Mouse (Mus musculus) intestine, postnatal 0 days (tissue): ENCODE results near the gene Cxcr5. TPM values are rescaled to one million over a fixed set of nuclear protein-coding genes. Genes with fewer than 3 reads are reported as not detected.
"Not testable (repeated sequence)": the region's sequence is repeated elsewhere in the genome, so short reads cannot be mapped to it uniquely, and the experiment has no call there.

ENCODE experiments used
- ATAC-seq: fragments of 200-750 bp; cut with Nextera tagmentation; 2 replicates; pipeline ENCODE4 v1.8.0; 2017; ENCODE audit warnings: mild to moderate bottlenecking, moderate TSS enrichment, moderate library complexity
- H3K27ac ChIP-seq: fragments of 300-500 bp; sonication (generic); 2 replicates; pipeline ENCODE4 v1.5.1; 2014; ENCODE audit warnings: mild to moderate bottlenecking, low read depth, low read length, moderate library complexity
- H3K27me3 ChIP-seq: fragments of 300-500 bp; sonication (generic); replicated peaks from 2 replicates; pipeline ENCODE4 v1.6.1; 2014; ENCODE audit warnings: low read length, mixed read lengths; ENCODE audit not compliant: control insufficient read depth, insufficient read depth
- H3K36me3 ChIP-seq: fragments of 300-500 bp; sonication (generic); 2 replicates; pipeline ENCODE4 v1.6.1; 2014; ENCODE audit warnings: mild to moderate bottlenecking, moderate library complexity; ENCODE audit not compliant: control insufficient read depth, insufficient read depth
- H3K4me1 ChIP-seq: fragments of 300-500 bp; sonication (generic); replicated peaks from 2 replicates; pipeline ENCODE4 v1.6.1; 2014; ENCODE audit warnings: antibody characterized with exemption, low read length, mixed read lengths; ENCODE audit not compliant: control insufficient read depth, insufficient read depth
- H3K4me2 ChIP-seq: fragments of 300-500 bp; sonication (generic); replicated peaks from 2 replicates; pipeline ENCODE4 v1.6.1; 2014; ENCODE audit warnings: low read depth, mild to moderate bottlenecking, moderate library complexity
- H3K4me3 ChIP-seq: fragments of 300-500 bp; sonication (generic); 2 replicates; pipeline ENCODE4 v1.5.1; 2014; ENCODE audit warnings: low read depth, low read length
- H3K9ac ChIP-seq: fragments of 300-500 bp; sonication (generic); 2 replicates; pipeline ENCODE4 v1.6.1; 2014; ENCODE audit warnings: mild to moderate bottlenecking, low read depth, low read length
- H3K9me3 ChIP-seq: fragments of 300-500 bp; sonication (generic); 2 replicates; pipeline ENCODE4 v1.6.1; 2016; ENCODE audit warnings: mixed run types; ENCODE audit not compliant: control insufficient read depth
- CTCF ChIP-seq: sonication (generic); IDR thresholded peaks from 2 replicates; pipeline ENCODE4 v1.5.1; 2016; ENCODE audit warnings: low read depth, mild to moderate bottlenecking, control low read depth, antibody characterized with exemption, moderate library complexity
- WGBS: fragments of 180-500 bp; shearing (Covaris S2); extraction: QIAGEN DNeasy Blood & Tissue Kit; methylation state at CpG from one replicate; pipeline ENCODE4 v1.1.7; 2014; 5-methylcytosine and 5-hydroxymethylcytosine counted together
- polyA plus RNA-seq: library from polyadenylated mRNA; unstranded; fragments of >200 nt; fragmentation: Nextera tagmentation; extraction: Ambion mirVana; gene quantifications from 2 replicates; pipeline ENCODE4 v1.2.1, GENCODE M21; 2015

Cxcr5 gene
- polyA plus RNA-seq, 1 experiment from 2014 or later: 0.25 TPM

DNA sequence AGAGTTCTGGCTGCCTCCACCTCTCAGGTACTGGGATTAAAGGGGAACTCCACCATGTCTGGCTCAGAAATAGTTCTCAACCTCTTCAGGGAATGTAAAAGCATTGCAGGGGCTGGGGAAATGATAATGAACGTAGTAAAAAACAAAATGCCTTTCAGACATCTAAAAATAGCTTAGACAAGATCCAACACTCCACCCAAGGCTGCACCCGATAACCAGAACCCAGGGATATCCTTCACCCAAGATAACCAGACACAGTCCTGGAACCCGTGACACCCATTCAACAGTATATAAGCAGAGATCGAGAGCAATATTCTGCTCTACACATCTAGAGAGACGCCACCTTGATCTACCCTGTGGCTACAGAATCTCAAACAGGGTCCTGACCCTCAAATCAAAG, 18.4 kb upstream of the Cxcr5 start:
- Histone ChIP-seq H3K27ac (no peak overlapping the region), H3K9ac (no peak overlapping the region), H3K4me3 (no peak overlapping the region), H3K4me2 (no peak overlapping the region), H3K36me3 (no peaks in the 10 kb centered on the region), H3K27me3 (no peaks in the 10 kb centered on the region), H3K4me1 (0 out of 2 replicates have a peak, but pooled peaks cover 5% of the 10 kb centered on the region), H3K9me3 (peaks cover 4% of the 10 kb centered on the region; the same call in 1 of the 2 replicates)
- no peak for TF ChIP-seq CTCF
- WGBS: 86% methylated on average over 5 of the region's 5 CpGs
- ATAC-seq: no peak

DNA sequence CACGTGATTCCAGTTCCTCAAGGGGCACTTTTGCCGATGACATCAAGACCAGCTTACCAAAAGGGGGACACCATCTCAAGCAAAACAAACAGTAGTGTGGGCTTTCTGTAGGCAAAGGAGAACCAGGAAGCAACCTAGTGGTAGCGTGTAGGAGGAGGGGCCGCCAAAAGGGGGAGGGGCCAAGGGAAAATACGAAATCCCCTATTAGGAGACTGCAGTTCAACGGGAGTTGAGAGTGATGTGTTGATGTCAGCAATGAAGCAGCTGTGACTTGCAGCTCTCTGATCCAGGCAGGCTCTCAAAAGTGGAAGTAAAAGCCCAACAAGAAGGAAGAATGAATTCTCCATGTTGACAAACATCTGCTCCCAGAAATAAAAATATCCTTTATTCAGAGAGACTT, 17.7 kb upstream of the Cxcr5 start:
- Histone ChIP-seq H3K36me3 (no peaks in the 10 kb centered on the region), H3K9me3 (peaks cover 4% of the 10 kb centered on the region; the same call in 1 of the 2 replicates), H3K27ac (no peak overlapping the region), H3K4me3 (no peak overlapping the region), H3K4me2 (0 out of 2 replicates have a peak overlapping the region, but pooled peaks have one; percentile 32), H3K27me3 (no peaks in the 10 kb centered on the region), H3K4me1 (0 out of 2 replicates have a peak, but pooled peaks cover 5% of the 10 kb centered on the region), H3K9ac (no peak overlapping the region)
- no peak for ATAC-seq
- 39% methylated on average over 6 of the region's 6 CpGs for WGBS
- TF ChIP-seq CTCF: no peak

DNA sequence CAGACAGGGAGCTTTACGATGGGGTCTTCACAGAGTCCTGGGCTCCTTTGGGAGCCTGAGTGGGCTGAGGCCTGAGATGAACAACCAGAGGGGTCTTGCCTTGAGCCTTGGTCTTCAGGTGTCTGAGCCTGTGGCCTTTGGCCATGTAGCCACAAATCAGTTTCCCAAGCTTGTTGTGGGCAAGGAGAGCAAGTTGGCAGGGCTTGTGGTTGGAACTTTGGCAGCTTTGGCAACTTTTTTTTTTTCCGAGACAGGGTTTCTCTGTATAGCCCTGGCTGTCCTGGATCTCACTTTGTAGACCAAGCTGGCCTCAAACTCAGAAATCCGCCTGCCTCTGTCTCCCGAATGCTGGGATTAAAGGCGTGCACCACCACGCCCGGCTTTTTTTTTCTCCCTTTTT, 14.4 kb upstream of the Cxcr5 start:
- not testable (repeated sequence) for H3K27ac ChIP-seq, H3K4me2 ChIP-seq, H3K9ac ChIP-seq, H3K36me3 ChIP-seq, H3K4me1 ChIP-seq, H3K4me3 ChIP-seq, H3K27me3 ChIP-seq, ATAC-seq, H3K9me3 ChIP-seq
- 91% methylated on average over 7 of the region's 7 CpGs for WGBS

DNA sequence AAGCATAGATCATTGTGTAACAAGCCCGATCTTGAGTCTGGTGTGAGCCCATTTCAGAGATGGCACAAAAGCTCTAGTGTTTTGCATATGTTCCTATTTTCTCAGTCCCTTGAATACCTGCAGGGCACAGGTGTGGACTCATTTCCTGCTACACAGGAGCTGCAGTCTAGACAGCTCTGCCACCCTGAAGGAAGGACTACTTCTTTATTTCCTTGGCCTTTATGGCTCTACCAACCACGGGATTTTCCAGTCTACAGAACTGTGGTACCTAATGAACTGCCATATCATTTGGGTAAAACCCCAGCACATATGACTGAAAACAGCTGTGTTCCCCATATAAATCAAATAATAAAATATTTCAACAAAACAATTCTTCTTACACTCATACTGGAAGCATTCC, 13.4 kb upstream of the Cxcr5 start:
- H3K4me2 ChIP-seq: no peak overlapping the region
- H3K27me3 ChIP-seq: no peaks in the 10 kb centered on the region
- H3K27ac ChIP-seq: no peak overlapping the region
- no peak for TF ChIP-seq CTCF
- WGBS: 92% methylated on average over 2 of the region's 2 CpGs
- no peak overlapping the region for H3K4me3 ChIP-seq
- no peak for ATAC-seq
- no peaks in the 10 kb centered on the region for H3K9me3 ChIP-seq
- no peaks in the 10 kb centered on the region for H3K4me1 ChIP-seq
- H3K36me3 ChIP-seq: no peaks in the 10 kb centered on the region
- H3K9ac ChIP-seq: no peak overlapping the region

DNA sequence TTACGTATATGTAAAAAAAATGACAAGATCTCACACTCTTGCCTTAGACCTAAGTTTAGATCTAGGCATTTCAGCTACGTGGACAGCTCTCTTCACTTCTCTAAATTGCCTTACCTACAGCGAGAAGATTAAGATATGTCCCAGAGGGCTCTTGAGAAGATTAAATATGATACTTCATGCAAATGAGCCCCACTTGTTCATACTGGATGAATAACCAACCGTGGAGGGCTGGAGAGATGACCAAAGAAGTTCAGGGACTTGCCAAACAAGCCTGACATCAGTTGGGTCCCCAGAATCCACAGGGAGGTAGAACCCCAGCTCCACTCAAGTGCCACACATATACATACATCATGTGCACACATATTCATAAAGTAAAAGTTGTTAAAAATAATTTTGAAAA, 11.6 kb upstream of the Cxcr5 start:
- no peak for ATAC-seq
- no peak for TF ChIP-seq CTCF
- WGBS: 73% methylated on average over 4 of the region's 4 CpGs

DNA sequence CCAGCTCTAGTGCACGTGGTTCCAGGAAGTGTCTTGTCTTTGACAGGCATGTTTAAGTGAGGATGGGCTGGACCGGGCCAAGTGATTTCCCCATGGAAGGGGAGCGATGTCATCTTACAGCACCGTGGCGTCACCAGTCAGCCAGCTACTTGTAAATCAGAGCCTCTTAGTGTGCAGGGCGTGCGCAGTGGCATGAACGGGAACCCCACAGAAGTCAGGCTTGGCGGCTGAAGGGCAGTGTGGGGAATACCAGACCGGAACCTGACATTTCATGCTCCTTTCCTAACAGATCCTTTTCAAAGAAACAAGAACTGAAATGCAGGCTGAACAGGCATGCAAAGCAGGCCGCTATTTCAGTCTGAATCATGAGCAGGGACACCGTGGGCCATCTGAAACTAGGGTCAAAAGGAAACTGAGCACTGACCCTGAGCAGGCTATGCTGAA, 9.3 kb upstream of the Cxcr5 start:
- Histone ChIP-seq H3K36me3 (no peaks in the 10 kb centered on the region), H3K4me1 (no peaks in the 10 kb centered on the region), H3K4me3 (no peak overlapping the region), H3K9ac (no peak overlapping the region), H3K27ac (no peak overlapping the region), H3K27me3 (no peaks in the 10 kb centered on the region), H3K9me3 (no peaks in the 10 kb centered on the region), H3K4me2 (no peak overlapping the region)
- WGBS: 81% methylated on average over 12 of the region's 12 CpGs
- no peak for ATAC-seq
- TF ChIP-seq CTCF: no peak

More for the DNA sequence above, 11.6 kb upstream of the Cxcr5 start:
- H3K9me3 ChIP-seq: no peaks in the 10 kb centered on the region
- H3K4me1 ChIP-seq: no peaks in the 10 kb centered on the region
- no peaks in the 10 kb centered on the region for H3K27me3 ChIP-seq
- no peak overlapping the region for H3K4me3 ChIP-seq
- H3K9ac ChIP-seq: no peak overlapping the region
- no peak overlapping the region for H3K27ac ChIP-seq
- no peak overlapping the region for H3K4me2 ChIP-seq
- H3K36me3 ChIP-seq: no peaks in the 10 kb centered on the region

DNA sequence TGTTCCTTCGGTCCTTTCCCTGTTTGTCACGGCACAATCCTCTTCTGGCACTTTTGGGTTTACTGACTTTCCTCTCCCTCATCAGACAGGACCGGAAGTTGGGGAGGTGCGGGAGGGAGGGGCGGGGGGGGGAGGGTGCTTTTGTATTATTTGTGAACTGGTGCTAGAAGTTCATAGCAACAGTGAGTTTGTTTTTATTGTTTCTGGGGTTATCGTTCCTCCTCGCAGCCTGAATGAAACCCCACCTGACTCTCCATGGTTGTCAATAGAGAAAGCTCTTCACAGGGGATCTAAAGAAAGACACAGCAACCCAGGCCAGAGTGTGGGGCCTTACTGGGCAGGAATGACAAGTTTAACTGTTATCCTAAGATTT, 6.4 kb upstream of the Cxcr5 start:
- ATAC-seq: no peak
- Histone ChIP-seq H3K27me3 (no peaks in the 10 kb centered on the region), H3K4me3 (no peak overlapping the region), H3K36me3 (no peaks in the 10 kb centered on the region), H3K27ac (no peak overlapping the region), H3K4me1 (no peaks in the 10 kb centered on the region), H3K9me3 (no peaks in the 10 kb centered on the region), H3K9ac (no peak overlapping the region), H3K4me2 (no peak overlapping the region)
- TF ChIP-seq CTCF: no peak
- WGBS: 61% methylated on average over 7 of the region's 7 CpGs
